Mouse (Mus musculus) skeletal muscle tissue, postnatal 0 days (tissue): Measurements from ENCODE around the gene Tmem141. TPM values are rescaled to one million over a fixed set of nuclear protein-coding genes. Genes with fewer than 3 reads are reported as not detected.

Experiments used
- polyA plus RNA-seq: library from polyadenylated mRNA; unstranded; fragments of >200 nt; fragmentation: Nextera tagmentation; extraction: Ambion mirVana; gene quantifications from 2 replicates; pipeline ENCODE4 v1.2.1, GENCODE M21; 2015

The Tmem141 gene
- 22.0 and 25.0 TPM in 2 replicates for polyA plus RNA-seq

DNA sequence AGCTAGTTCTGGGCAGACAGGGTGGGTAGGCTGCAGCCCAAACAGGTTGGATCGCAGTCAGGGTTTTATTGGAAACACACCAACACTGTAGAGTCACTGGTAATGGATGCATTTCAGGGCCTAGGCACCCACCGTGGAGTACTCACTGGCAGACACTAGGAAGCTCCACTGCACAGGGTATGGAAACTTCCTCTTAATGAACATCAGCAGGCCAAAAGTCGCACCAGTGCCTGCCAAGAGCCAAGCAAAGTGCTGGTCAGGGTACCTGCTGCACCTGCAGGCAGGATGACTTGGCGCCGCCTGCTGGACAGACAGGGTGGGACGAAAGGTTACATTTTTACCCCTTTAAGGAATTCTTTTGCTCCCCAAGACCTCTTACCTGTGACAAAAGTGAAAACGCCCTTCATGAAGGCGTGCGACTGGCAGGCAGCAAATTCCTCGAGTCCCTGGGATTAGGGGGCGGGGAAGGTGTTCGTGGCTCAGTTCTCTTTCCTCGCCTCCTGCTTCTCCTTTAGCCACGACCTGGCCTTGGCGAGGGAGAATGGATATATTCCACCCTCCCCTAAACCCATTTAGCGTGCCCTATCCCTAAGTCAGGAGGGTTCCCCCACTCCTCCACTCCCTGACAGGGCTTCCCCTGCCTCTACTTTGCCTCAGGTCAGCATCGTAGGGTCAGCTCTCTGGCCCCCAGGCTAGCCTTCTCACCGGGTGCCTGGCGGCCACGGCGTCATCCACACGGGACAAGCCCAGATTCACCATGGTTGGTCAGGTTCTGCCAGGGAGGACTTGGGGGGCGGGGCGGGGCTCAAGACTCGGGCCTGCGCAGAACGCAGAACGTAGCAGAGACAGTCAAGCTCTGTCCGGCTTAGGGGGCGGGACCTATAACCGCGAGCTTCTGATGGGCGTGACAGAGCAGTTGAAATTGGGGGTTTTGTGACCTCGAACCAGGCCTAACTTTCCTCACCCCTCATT, at the start of gene Tmem141:
Tmem141 (minus strand) TSS at position 777 of the 972 bp plus-strand sequence.

DNA sequence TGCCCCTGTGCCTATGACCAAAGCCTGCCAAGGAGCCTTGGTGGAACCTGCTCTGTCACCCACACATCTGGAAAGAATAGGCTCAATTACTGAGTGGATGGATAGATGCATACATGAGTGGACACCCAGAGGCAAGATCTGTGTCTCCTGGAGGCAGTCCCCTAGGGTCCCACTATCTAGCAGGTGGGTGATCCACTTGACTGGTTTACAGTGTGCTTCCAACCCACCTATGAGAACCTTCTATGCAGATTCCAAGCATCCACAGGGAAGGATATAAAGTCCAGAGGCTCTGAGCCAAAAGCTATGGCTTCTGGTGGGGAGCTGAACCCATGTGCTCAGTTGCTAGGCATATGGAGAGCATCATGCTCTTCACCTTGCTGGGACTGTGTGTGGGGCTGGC, 35.8 kb upstream of the Tmem141 start, which contains the start of gene Lcn5:
Lcn5 (plus strand) TSS at position 301 of the 400 bp plus-strand sequence.

DNA sequence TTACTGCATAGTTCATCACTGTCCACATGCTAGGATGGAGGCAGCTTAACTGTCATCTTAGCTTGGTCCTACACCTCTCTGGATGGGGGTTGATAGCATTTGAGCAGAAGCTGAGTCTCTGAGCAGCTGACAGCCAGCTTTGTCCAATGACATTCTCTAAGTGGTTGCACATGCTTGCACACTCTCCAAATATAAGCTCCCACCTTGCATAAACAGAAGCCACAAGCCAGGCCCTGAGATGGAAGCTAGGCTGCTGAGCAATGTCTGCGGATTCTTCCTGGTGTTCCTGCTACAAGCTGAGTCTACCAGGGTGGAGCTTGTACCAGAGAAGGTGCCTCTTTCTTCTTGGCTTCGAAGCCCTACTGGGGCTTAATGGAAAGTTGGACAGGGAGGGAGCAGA, 31.1 kb upstream of the Tmem141 start, which contains the start of gene Lcn8:
Lcn8 (plus strand) TSS at position 219 of the 400 bp plus-strand sequence.

DNA sequence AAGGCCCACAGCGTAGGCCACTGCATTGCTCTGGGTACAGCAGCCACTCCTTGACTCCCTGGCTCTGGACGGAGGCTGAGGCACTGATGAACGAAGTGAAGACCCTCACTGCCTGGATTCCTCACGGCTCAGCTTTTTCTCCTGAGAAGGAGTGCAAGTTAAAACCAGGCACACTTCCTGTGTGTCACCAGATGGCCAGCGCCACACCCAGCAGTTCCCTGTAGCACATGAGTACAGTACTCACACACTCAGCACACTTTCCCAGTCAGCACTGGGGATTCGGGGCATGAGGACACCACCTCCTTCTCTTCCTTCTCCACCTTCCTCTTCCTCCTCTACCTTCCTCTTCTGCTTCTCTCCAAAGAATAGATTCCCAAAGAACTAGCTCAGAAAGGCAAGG, 6.0 kb upstream of the Tmem141 start, which contains the start of gene Fcna:
Fcna (minus strand) TSS at position 220 of the 400 bp plus-strand sequence.

DNA sequence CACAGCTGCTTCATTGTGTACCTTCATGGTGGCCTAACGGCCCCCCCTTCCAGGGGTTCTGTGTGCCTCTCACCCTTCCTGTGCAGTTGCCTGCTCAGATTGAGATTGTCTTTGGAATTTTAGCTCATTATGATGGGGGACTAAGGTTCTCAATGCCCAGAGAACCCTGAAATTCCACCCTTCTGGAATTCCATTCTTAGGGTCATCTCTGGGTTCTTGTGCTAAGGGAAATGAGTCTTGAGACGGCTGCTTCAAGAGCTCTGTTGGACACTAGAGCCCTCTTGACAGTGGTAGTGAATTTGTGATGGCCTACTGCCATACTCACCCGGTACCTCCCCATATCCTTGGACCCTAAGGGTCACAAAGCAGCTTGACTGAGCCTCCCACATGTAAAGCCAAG, 4.2 kb downstream of the Tmem141 start, which contains the start of gene Ccdc183:
Ccdc183 (minus strand) TSS at position 101 of the 400 bp plus-strand sequence.

DNA sequence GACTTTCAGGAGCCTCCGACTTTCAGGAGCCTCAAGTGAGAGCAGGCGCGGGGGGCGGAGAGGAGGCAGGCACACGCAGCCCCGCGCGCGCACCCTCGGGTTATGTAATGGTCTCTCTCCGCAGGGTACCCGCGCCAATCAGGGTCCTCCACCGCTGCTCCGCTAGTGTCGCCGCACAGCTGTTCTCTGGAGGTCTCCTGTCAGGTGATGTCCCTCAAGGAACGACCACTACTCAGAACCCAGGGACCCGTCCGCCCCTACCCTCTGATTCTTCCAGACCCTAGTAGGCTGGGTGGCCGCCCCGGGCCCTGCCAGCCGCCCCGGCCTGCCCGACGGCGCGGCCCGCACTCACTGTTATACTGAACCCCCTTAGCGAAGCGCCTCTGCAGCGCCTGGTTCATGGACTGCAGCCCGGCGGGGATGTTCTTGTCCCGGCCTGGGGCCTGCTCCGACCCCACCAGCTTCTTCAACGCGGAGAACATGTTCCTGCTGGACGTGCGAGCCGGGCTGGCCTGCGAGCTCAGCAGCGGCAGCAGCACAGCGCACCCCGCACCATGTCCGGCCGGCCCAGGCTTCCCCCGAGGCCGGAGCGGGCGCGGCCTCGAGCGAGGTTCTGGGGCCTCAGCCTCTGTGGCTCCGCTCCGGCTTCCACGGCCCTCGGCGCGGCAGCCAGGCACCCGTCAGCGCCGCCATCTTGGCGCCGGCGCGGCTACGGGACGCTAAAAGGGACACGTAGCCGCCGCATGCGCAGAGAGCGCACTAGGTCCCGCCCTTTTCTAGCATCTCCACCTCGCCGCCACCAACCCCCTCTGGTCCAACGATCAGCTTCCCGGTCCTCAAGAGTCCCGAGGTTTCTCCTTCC, 13.8 kb downstream of the Tmem141 start, which contains the start of gene Rabl6:
Rabl6 (minus strand) TSS at position 761 of the 862 bp plus-strand sequence.

DNA sequence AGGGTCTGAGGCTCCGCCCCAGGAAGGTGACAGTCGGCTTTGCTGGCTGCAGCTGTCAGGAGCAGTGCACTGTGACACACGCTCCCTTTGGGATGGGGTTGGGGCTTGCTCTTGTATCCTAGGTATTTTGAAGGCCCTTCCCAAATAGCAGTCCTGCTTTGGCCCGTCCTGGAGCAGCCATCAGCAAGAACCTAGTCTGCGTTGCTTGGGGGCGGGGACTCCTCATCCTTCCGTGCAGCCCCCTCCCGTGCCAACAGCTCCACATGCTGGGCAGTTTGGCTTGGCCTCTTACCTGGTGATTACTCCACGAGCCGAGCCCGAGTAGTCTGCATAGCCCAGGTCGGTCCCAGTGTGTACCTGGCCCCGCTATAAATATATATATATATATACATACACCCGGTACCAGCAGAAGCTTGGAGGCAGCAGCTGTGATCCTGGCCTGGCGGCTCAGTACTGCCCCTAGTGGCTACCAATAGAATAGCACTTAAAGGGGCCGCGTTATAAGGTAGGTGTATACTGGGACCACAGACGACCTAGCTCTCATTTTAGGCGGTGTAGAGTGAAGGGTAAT, 40.4 kb downstream of the Tmem141 start, which contains the start of gene Ajm1:
Ajm1 (minus strand) TSS at position 464 of the 571 bp plus-strand sequence.

DNA sequence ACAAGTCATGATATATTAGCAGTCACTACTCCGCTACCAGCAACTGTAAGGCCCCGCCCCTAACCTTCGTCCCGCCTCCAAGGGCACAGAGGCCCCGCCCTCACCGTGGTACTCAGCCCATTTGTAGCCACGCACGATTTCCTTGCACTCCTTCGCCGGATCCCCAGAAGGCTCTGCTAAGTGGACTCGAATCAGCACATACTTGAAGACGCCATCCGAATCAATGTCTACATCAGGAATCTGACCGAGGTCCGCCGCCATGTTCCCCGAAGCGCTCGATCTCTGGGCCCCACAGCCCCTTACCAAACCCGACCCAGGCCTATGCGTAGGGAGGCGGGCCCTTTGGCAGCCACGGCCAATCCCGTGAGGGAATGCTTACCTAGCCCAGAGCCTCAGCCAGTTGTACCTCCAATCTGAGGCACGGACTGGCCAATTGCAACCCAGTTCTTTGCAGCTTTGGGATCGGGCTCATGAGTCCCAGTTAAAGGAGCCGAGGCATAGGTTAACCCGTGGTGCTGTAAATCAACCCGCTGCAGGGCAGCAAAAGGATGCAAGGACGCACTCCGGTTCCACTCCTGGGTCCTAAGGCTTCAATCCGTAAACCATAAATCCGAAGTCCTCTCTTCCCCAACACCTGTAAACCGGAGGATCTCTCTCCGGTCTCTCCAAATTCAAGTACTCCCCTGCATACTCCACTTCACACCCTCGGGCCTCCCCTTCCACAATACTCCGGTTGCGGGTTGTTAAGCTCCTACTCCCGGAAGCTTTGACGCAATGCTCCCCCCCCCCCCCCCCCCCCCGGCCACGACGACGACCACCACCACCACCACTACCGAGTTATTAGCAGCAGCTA, 47.0 kb downstream of the Tmem141 start, which contains the start of the genes Mamdc4 and Phpt1:
Mamdc4 (minus strand) TSS at position 267 of the 853 bp plus-strand sequence.
Phpt1 (minus strand) TSS at position 646 of the 853 bp plus-strand sequence.

Other genes with a start within 250 kb of the Tmem141 start
- gene Sapcd2, start 249.7 kb downstream of the Tmem141 start, polyA plus RNA-seq = 5.8 and 6.4 TPM in 2 replicates
- 30.8 and 32.7 TPM in 2 replicates for gene Entpd2, start 226.1 kb downstream of the Tmem141 start, polyA plus RNA-seq
- 19.3 and 28.5 TPM in 2 replicates for gene Npdc1, start 222.7 kb downstream of the Tmem141 start, polyA plus RNA-seq
- gene Fut7, start 198.7 kb downstream of the Tmem141 start, polyA plus RNA-seq = 0.06 TPM in 1 of 2 replicates, not detected in the other
- 1.2 and 1.6 TPM in 2 replicates for gene Abca2, start 193.3 kb downstream of the Tmem141 start, polyA plus RNA-seq
- 1.0 and 6.2 TPM in 2 replicates for gene Clic3, start 165.2 kb downstream of the Tmem141 start, polyA plus RNA-seq
- 56.6 and 62.1 TPM in 2 replicates for gene Paxx, start 160.9 kb downstream of the Tmem141 start, polyA plus RNA-seq
- 11.8 and 13.3 TPM in 2 replicates for gene Ptgds, start 152.0 kb downstream of the Tmem141 start, polyA plus RNA-seq
- not detected in 2 replicates for gene Lcn12, start 128.1 kb downstream of the Tmem141 start, polyA plus RNA-seq
- 56.1 and 56.8 TPM in 2 replicates for gene Fbxw5, start 121.3 kb downstream of the Tmem141 start, polyA plus RNA-seq
- gene C8g, start 120.3 kb downstream of the Tmem141 start, polyA plus RNA-seq = 2.9 and 4.1 TPM in 2 replicates
- gene Traf2, start 75.1 kb downstream of the Tmem141 start, polyA plus RNA-seq = 13.9 and 15.5 TPM in 2 replicates
- 314 and 359 TPM in 2 replicates for gene Edf1, start 64.2 kb downstream of the Tmem141 start, polyA plus RNA-seq
- gene Mamdc4, start 47.2 kb downstream of the Tmem141 start, polyA plus RNA-seq = 0.45 and 0.50 TPM in 2 replicates
- gene Phpt1, start 46.8 kb downstream of the Tmem141 start, polyA plus RNA-seq = 93.0 and 102 TPM in 2 replicates
- gene Ajm1, start 40.2 kb downstream of the Tmem141 start, polyA plus RNA-seq = 0.18 TPM in 1 of 2 replicates, not detected in the other
- 37.7 TPM in 2 replicates for gene Rabl6, start 13.5 kb downstream of the Tmem141 start, polyA plus RNA-seq
- gene Ccdc183, start 4.3 kb downstream of the Tmem141 start, polyA plus RNA-seq = 0.35 and 0.42 TPM in 2 replicates
- gene Fcna, start 6.0 kb upstream of the Tmem141 start, polyA plus RNA-seq = 12.6 and 21.8 TPM in 2 replicates
- gene Lcn8, start 31.1 kb upstream of the Tmem141 start, polyA plus RNA-seq = not detected in 2 replicates
- not detected in 2 replicates for gene Lcn5, start 35.9 kb upstream of the Tmem141 start, polyA plus RNA-seq
- gene Lcn6, start 54.8 kb upstream of the Tmem141 start, polyA plus RNA-seq = not detected in 2 replicates
- not detected in 2 replicates for gene Lcn10, start 60.7 kb upstream of the Tmem141 start, polyA plus RNA-seq
- not detected in 2 replicates for gene Obp2a, start 78.0 kb upstream of the Tmem141 start, polyA plus RNA-seq
- 41.4 and 46.9 TPM in 2 replicates for gene Bmyc, start 84.7 kb upstream of the Tmem141 start, polyA plus RNA-seq
- not detected in 2 replicates for gene Obp2b, start 115.0 kb upstream of the Tmem141 start, polyA plus RNA-seq
- not detected in 2 replicates for gene Lcn3, start 143.6 kb upstream of the Tmem141 start, polyA plus RNA-seq
- gene Lcn11, start 155.0 kb upstream of the Tmem141 start, polyA plus RNA-seq = not detected in 2 replicates
- gene Gm13539, start 160.3 kb upstream of the Tmem141 start, polyA plus RNA-seq = not detected in 2 replicates
- gene Glt6d1, start 193.8 kb upstream of the Tmem141 start, polyA plus RNA-seq = not detected in 2 replicates
- not detected in 2 replicates for gene Lcn9, start 201.1 kb upstream of the Tmem141 start, polyA plus RNA-seq
- gene Sohlh1, start 225.2 kb upstream of the Tmem141 start, polyA plus RNA-seq = not detected in 2 replicates
- gene Kcnt1, start 241.7 kb upstream of the Tmem141 start, polyA plus RNA-seq = 0.26 and 0.45 TPM in 2 replicates